Mouse (Mus musculus) lung, embryonic 14.5 days (tissue): ENCODE measurements at regions not wholly inside any gene's neighbourhood (a gene's known extent, or its start where the extent isn't known, plus 50 kb on each side); places are given as distances from the start of the nearest gene placed in this dataset.

Experiments
- ATAC-seq: fragments of 200-750 bp; cut with Nextera tagmentation; 2 replicates; pipeline ENCODE4 v1.8.0; 2017; ENCODE audit warnings: mild to moderate bottlenecking, moderate TSS enrichment, moderate library complexity; ENCODE audit not compliant: insufficient read depth
- DNase-seq: peaks from one replicate; pipeline ENCODE4 v3.0.0-alpha.2; 2015
- H3K27ac ChIP-seq: fragments of 300-500 bp; sonication (generic); 2 replicates; pipeline ENCODE4 v1.5.1; 2014; ENCODE audit warnings: low read depth, mild to moderate bottlenecking, moderate library complexity
- H3K27me3 ChIP-seq: fragments of 300-500 bp; sonication (generic); 2 replicates; pipeline ENCODE4 v1.6.1; 2014; ENCODE audit warnings: low read length, control low read depth; ENCODE audit not compliant: insufficient read depth
- H3K36me3 ChIP-seq: fragments of 300-500 bp; sonication (generic); 2 replicates; pipeline ENCODE4 v1.6.1; 2014; ENCODE audit warnings: control low read depth; ENCODE audit not compliant: insufficient read depth
- H3K4me1 ChIP-seq: fragments of 300-500 bp; sonication (generic); 2 replicates; pipeline ENCODE4 v1.6.1; 2014; ENCODE audit warnings: antibody characterized with exemption, control low read depth; ENCODE audit not compliant: insufficient read depth
- H3K4me2 ChIP-seq: fragments of 300-500 bp; sonication (generic); 2 replicates; pipeline ENCODE4 v1.6.1; 2014; ENCODE audit warnings: mild to moderate bottlenecking
- H3K4me3 ChIP-seq: fragments of 300-500 bp; sonication (generic); 2 replicates; pipeline ENCODE4 v1.5.1; 2014; ENCODE audit warnings: low read depth, low read length
- H3K9ac ChIP-seq: fragments of 300-500 bp; sonication (generic); 2 replicates; pipeline ENCODE4 v1.6.1; 2014
- H3K9me3 ChIP-seq: fragments of 300-500 bp; sonication (generic); 2 replicates; pipeline ENCODE4 v1.6.1; 2016; ENCODE audit warnings: low read depth, low read length, control low read depth
- CTCF ChIP-seq: IDR thresholded peaks from 2 replicates; pipeline ENCODE4 v1.5.1; 2016; ENCODE audit warnings: antibody characterized with exemption, low read depth
- WGBS: fragments of 180-500 bp; shearing (Covaris S2); extraction: QIAGEN DNeasy Blood & Tissue Kit; methylation state at CpG from one replicate; pipeline ENCODE4 v1.1.7; 2014; 5-methylcytosine and 5-hydroxymethylcytosine counted together

GRCm38 (mm10) chr11:90088473-90088872, 58.3 kb downstream of the Tmem100 start:
- Histone ChIP-seq H3K27ac (no peak overlapping the region), H3K9ac (no peak overlapping the region), H3K36me3 (no peaks in the 10 kb centered on the region), H3K4me2 (no peak overlapping the region), H3K27me3 (no peaks in the 10 kb centered on the region), H3K9me3 (no peaks in the 10 kb centered on the region), H3K4me3 (no peak overlapping the region), H3K4me1 (no peaks in the 10 kb centered on the region)
- TF ChIP-seq CTCF = no peak
- DNase-seq (no peak), ATAC-seq (no peak)
- 77% methylated on average over 4 of the region's 4 CpGs for WGBS

GRCm38 (mm10) chr11:90094052-90094451, 63.9 kb downstream of the Tmem100 start:
- WGBS = 32% methylated on average over 7 of the region's 7 CpGs
- no peak for TF ChIP-seq CTCF
- ATAC-seq = no peak

GRCm38 (mm10) chr11:90094700-90095355, 64.7 kb downstream of the Tmem100 start:
- Histone ChIP-seq H3K36me3 (no peaks in the 10 kb centered on the region), H3K4me1 (peaks cover 10% of the 10 kb centered on the region), H3K27me3 (no peaks in the 10 kb centered on the region), H3K9ac (no peak overlapping the region), H3K4me2 (no peak overlapping the region), H3K9me3 (no peaks in the 10 kb centered on the region), H3K4me3 (no peak overlapping the region), H3K27ac (no peak overlapping the region)
- 42% methylated on average over 7 of the region's 7 CpGs for WGBS
- DNase-seq = peak; percentile 79
- TF ChIP-seq CTCF = no peak
- ATAC-seq = peak; percentile 80

More at GRCm38 (mm10) chr11:90094052-90094451, 63.9 kb downstream of the Tmem100 start:
- H3K27me3 ChIP-seq = no peaks in the 10 kb centered on the region
- H3K4me1 ChIP-seq = peaks cover 8% of the 10 kb centered on the region
- no peak for DNase-seq
- H3K4me2 ChIP-seq = no peak overlapping the region
- no peak overlapping the region for H3K4me3 ChIP-seq
- no peak overlapping the region for H3K9ac ChIP-seq
- no peaks in the 10 kb centered on the region for H3K9me3 ChIP-seq
- H3K27ac ChIP-seq = no peak overlapping the region
- H3K36me3 ChIP-seq = no peaks in the 10 kb centered on the region

- peaks cover 12% of the 10 kb centered on the region for H3K4me1 ChIP-seq
- ATAC-seq = no peak
- H3K27ac ChIP-seq = no peak overlapping the region
Measured at GRCm38 (mm10) chr11:90098471-90098870, 68.3 kb downstream of the Tmem100 start.

GRCm38 (mm10) chr11:90099178-90099577, 69.0 kb downstream of the Tmem100 start:
- no peak for ATAC-seq

More at GRCm38 (mm10) chr11:90098471-90098870, 68.3 kb downstream of the Tmem100 start:
- WGBS = 71% methylated on average over 7 of the region's 7 CpGs
- no peaks in the 10 kb centered on the region for H3K27me3 ChIP-seq
- H3K9ac ChIP-seq = no peak overlapping the region
- H3K4me2 ChIP-seq = no peak overlapping the region
- no peaks in the 10 kb centered on the region for H3K9me3 ChIP-seq
- no peak overlapping the region for H3K4me3 ChIP-seq
- DNase-seq = no peak
- no peaks in the 10 kb centered on the region for H3K36me3 ChIP-seq
- TF ChIP-seq CTCF = no peak

GRCm38 (mm10) chr11:90100161-90100560, 70.0 kb downstream of the Tmem100 start:
- WGBS = 80% methylated on average over 2 of the region's 2 CpGs
- Histone ChIP-seq H3K4me2 (no peak overlapping the region), H3K4me3 (no peak overlapping the region), H3K9me3 (no peaks in the 10 kb centered on the region), H3K27me3 (no peaks in the 10 kb centered on the region), H3K27ac (no peak overlapping the region), H3K4me1 (peaks cover 5% of the 10 kb centered on the region), H3K36me3 (no peaks in the 10 kb centered on the region), H3K9ac (no peak overlapping the region)
- ATAC-seq = no peak
- DNase-seq = no peak
- TF ChIP-seq CTCF = no peak

More at GRCm38 (mm10) chr11:90099178-90099577, 69.0 kb downstream of the Tmem100 start:
- 0 out of 2 replicates have a peak overlapping the region, but pooled peaks have one; percentile 1 for H3K27ac ChIP-seq
- H3K4me2 ChIP-seq = no peak overlapping the region
- H3K36me3 ChIP-seq = no peaks in the 10 kb centered on the region
- no peak overlapping the region for H3K4me3 ChIP-seq
- TF ChIP-seq CTCF = no peak
- H3K9ac ChIP-seq = no peak overlapping the region
- H3K9me3 ChIP-seq = no peaks in the 10 kb centered on the region
- no peaks in the 10 kb centered on the region for H3K27me3 ChIP-seq
- H3K4me1 ChIP-seq = peaks cover 9% of the 10 kb centered on the region
- peak; percentile 71 for DNase-seq
- 26% methylated on average over 1 of the region's 1 CpGs for WGBS

GRCm38 (mm10) chr11:90101284-90101683, 71.1 kb downstream of the Tmem100 start:
- Histone ChIP-seq H3K4me1 (peaks cover 5% of the 10 kb centered on the region), H3K4me2 (no peak overlapping the region), H3K9me3 (no peaks in the 10 kb centered on the region), H3K27ac (no peak overlapping the region), H3K36me3 (no peaks in the 10 kb centered on the region), H3K27me3 (no peaks in the 10 kb centered on the region), H3K4me3 (no peak overlapping the region), H3K9ac (no peak overlapping the region)
- no peak for DNase-seq
- no peak for ATAC-seq
- 67% methylated on average over 8 of the region's 8 CpGs for WGBS
- no peak for TF ChIP-seq CTCF
